Mouse (Mus musculus) MEL (cell line): Measurements from ENCODE around the gene Olfr520. TPM values are rescaled to one million over a fixed set of nuclear protein-coding genes. Genes with fewer than 3 reads are reported as not detected.
"Not testable (repeated sequence)": the region's sequence is repeated elsewhere in the genome, so short reads cannot be mapped to it uniquely, and the experiment has no call there.

Experiments
- DNase-seq: peaks from one replicate; pipeline ENCODE4 v3.0.0; 2011; ENCODE audit warnings: low read depth, low spot score
- H3K27ac ChIP-seq: 2 replicates; pipeline ENCODE4 v1.5.1; 2012; ENCODE audit warnings: low read depth, mild to moderate bottlenecking, control low read depth, low read length, moderate library complexity; ENCODE audit not compliant: control insufficient read depth
- H3K27me3 ChIP-seq, 2 experiments: fragments of 150-350 bp in 1 of 2; sonication (generic) in 1 of 2; 2 replicates each; pipeline ENCODE4 v1.6.1; 2012; ENCODE audit warnings: low read length in 2 of 2, mild to moderate bottlenecking in 2 of 2, improper control_type of control experiment in 1 of 2, moderate library complexity in 1 of 2; ENCODE audit not compliant: insufficient read depth in 2 of 2, control insufficient read depth in 1 of 2
- H3K36me3 ChIP-seq, 2 experiments: 2 replicates each; pipeline ENCODE4 v1.6.1; 2012 to 2014; ENCODE audit warnings: low read length in 2 of 2, improper control_type of control experiment in 1 of 2, inconsistent platforms in 1 of 2, mild to moderate bottlenecking in 1 of 2; ENCODE audit not compliant: insufficient read depth in 2 of 2, control insufficient read depth in 1 of 2
- H3K4me1 ChIP-seq, 2 experiments: fragments of 150-350 bp in 1 of 2; sonication (generic) in 1 of 2; 2 replicates each; pipeline ENCODE4 v1.6.1; 2012; ENCODE audit warnings: low read length in 2 of 2, improper control_type of control experiment in 1 of 2, mild to moderate bottlenecking in 1 of 2; ENCODE audit not compliant: insufficient read depth in 2 of 2, control insufficient read depth in 1 of 2
- H3K4me3 ChIP-seq, 2 experiments: fragments of 150-350 bp in 1 of 2; sonication (generic) in 1 of 2; 2 replicates each; pipeline ENCODE4 v1.5.1; 2012; ENCODE audit warnings: low read depth in 2 of 2, low read length in 2 of 2, mild to moderate bottlenecking in 2 of 2, moderate library complexity in 2 of 2, control low read depth in 1 of 2, improper control_type of control experiment in 1 of 2; ENCODE audit not compliant: control insufficient read depth in 1 of 2, insufficient read depth in 1 of 2
- H3K79me2 ChIP-seq: 2 replicates; pipeline ENCODE4 v1.6.1; 2012; ENCODE audit warnings: mild to moderate bottlenecking, low read length, moderate library complexity; ENCODE audit not compliant: control insufficient read depth, poor library complexity, insufficient read depth
- H3K9ac ChIP-seq: 2 replicates; pipeline ENCODE4 v1.6.1; 2012; ENCODE audit warnings: low read depth, mild to moderate bottlenecking, control low read depth, low read length, moderate library complexity; ENCODE audit not compliant: control insufficient read depth, poor library complexity, severe bottlenecking
- H3K9me3 ChIP-seq: fragments of 150-350 bp; sonication (generic); replicated peaks from 2 replicates; pipeline ENCODE4 v1.6.1; 2012; ENCODE audit warnings: mild to moderate bottlenecking, low read length, improper control_type of control experiment, moderate library complexity; ENCODE audit not compliant: insufficient read depth
- CHD1 ChIP-seq: IDR thresholded peaks from 2 replicates; pipeline ENCODE4 v1.6.1; 2012; ENCODE audit warnings: low read depth, mild to moderate bottlenecking, inconsistent platforms, low read length, improper control_type of control experiment
- CHD2 ChIP-seq: IDR thresholded peaks from 2 replicates; pipeline ENCODE4 v1.6.1; 2011; ENCODE audit warnings: low read length, improper control_type of control experiment
- CTCF ChIP-seq, 3 experiments: IDR thresholded peaks in 2 of 3; conservative IDR thresholded peaks in 1 of 3; 2 replicates each; pipeline ENCODE4 v1.5.1; 2011 to 2012; ENCODE audit warnings: low read length in 3 of 3, low read depth in 2 of 3, mild to moderate bottlenecking in 2 of 3, improper control_type of control experiment in 1 of 3, inconsistent platforms in 1 of 3, mixed read lengths in 1 of 3, moderate library complexity in 1 of 3; ENCODE audit not compliant: control insufficient read depth in 1 of 3, insufficient read depth in 1 of 3, poor library complexity in 1 of 3, severe bottlenecking in 1 of 3
- EP300 ChIP-seq, 2 experiments: IDR thresholded peaks; 2 replicates each; pipeline ENCODE4 v1.6.1; 2011; ENCODE audit warnings: improper control_type of control experiment in 2 of 2, low read length in 2 of 2, low read depth in 1 of 2, mild to moderate bottlenecking in 1 of 2
- GATA1 ChIP-seq: IDR thresholded peaks from 2 replicates; pipeline ENCODE4 v1.6.1; 2011; ENCODE audit warnings: low read depth, low read length, improper control_type of control experiment
- KAT2A ChIP-seq: conservative IDR thresholded peaks from 2 replicates; pipeline ENCODE4 v1.6.1; 2012; ENCODE audit warnings: low read depth, low read length, improper control_type of control experiment, inconsistent platforms
- MAFK ChIP-seq: IDR thresholded peaks from 2 replicates; pipeline ENCODE4 v1.6.1; 2011; ENCODE audit warnings: low read depth, mild to moderate bottlenecking, low read length, improper control_type of control experiment, borderline replicate concordance
- MYC ChIP-seq: IDR thresholded peaks from 2 replicates; pipeline ENCODE4 v1.6.1; 2011; ENCODE audit warnings: low read depth, mild to moderate bottlenecking, low read length, improper control_type of control experiment, moderate library complexity
- POLR2A ChIP-seq, 2 experiments: IDR thresholded peaks; 2 replicates each; pipeline ENCODE4 v1.6.1; 2011 to 2012; ENCODE audit warnings: low read length in 2 of 2, mild to moderate bottlenecking in 2 of 2, control low read depth in 1 of 2, improper control_type of control experiment in 1 of 2, low read depth in 1 of 2, moderate library complexity in 1 of 2; ENCODE audit not compliant: control insufficient read depth in 1 of 2, insufficient read depth in 1 of 2, poor library complexity in 1 of 2
- SIN3A ChIP-seq: IDR thresholded peaks from 2 replicates; pipeline ENCODE4 v1.6.1; 2012; ENCODE audit warnings: low read length, improper control_type of control experiment, inconsistent platforms
- TBP ChIP-seq: IDR thresholded peaks from 2 replicates; pipeline ENCODE4 v1.8.0; 2011; ENCODE audit warnings: low read depth, low read length, improper control_type of control experiment
- TCF12 ChIP-seq: IDR thresholded peaks from 2 replicates; pipeline ENCODE4 v1.6.1; 2014; ENCODE audit warnings: low read depth, mild to moderate bottlenecking, inconsistent platforms, low read length, improper control_type of control experiment, moderate library complexity
- USF2 ChIP-seq, 2 experiments: IDR thresholded peaks; 2 replicates each; pipeline ENCODE4 v1.6.1; 2011 to 2012; ENCODE audit warnings: improper control_type of control experiment in 2 of 2, low read length in 2 of 2, borderline replicate concordance in 1 of 2, inconsistent platforms in 1 of 2, low read depth in 1 of 2, mild to moderate bottlenecking in 1 of 2; ENCODE audit not compliant: insufficient read depth in 1 of 2
- polyA plus RNA-seq, 2 experiments: library from polyadenylated mRNA; stranded (reverse) in 1 of 2; unstranded in 1 of 2; fragments of >175 nt in 1 of 2; fragments of >200 nt in 1 of 2; gene quantifications; 2 replicates each; pipeline versions ENCODE4 v1.2.1 to v1.2.4; 2012; ENCODE audit warnings: low replicate concordance in 2 of 2, low read depth in 1 of 2; ENCODE audit not compliant: insufficient read length in 2 of 2, insufficient read depth in 1 of 2, missing spikeins in 1 of 2
- total RNA-seq: library from RNA; depleted of rRNA; stranded (reverse); fragments of 300-350 nt; gene quantifications from 2 replicates; pipeline ENCODE4 v1.2.3, GENCODE M21; 2012

Olfr520 gene
- total and polyA plus RNA-seq, 3 experiments = not detected

DNA sequence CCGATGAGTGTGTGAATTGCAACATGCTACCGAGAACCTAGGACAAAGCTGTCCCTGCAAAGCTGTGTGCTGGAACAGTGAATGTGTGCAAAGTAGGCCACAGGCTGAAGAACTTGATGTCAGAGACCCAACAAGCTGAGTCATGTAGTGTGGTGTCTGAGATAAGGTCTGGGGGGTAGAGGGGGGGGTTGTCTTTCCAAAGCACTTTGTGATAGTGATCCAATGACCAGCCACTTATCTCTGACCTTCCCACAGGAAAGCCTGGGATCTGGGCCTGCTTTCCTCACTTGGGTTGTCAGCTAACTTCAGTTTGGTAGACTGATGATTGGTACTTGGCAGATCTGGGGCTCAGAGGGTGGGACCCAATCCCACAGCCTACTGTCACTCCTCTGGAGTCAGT, 4.5 kb downstream of the Olfr520 start:
- no peak for TF ChIP-seq POLR2A (IDR thresholded peaks at IDR 0.05; ENCODE audit: control insufficient read depth in 1 of 2, insufficient read depth in 1 of 2, low read depth in 1 of 2, low read length in 2 of 2, poor library complexity in 1 of 2)
- TF ChIP-seq MYC = no peak
- TF ChIP-seq TCF12 = 0 out of 2 replicates have a peak, but pooled peaks have one; percentile 12
- peak; percentile 29; the same call in 1 of the 2 replicates for TF ChIP-seq GATA1
- TF ChIP-seq EP300 (IDR thresholded peaks at IDR 0.05; ENCODE audit: low read depth in 1 of 2, low read length in 2 of 2) = peak in 1 of 2 experiments; percentile 48; a peak in 2 of 4 replicates
- TF ChIP-seq CHD2 = no peak
- TF ChIP-seq KAT2A = no peak
- no peak for TF ChIP-seq TBP
- TF ChIP-seq SIN3A = no peak
- no peak for TF ChIP-seq CHD1
- no peak overlapping the region for H3K27ac ChIP-seq
- peak; percentile 10 for DNase-seq
- H3K9ac ChIP-seq = no peak overlapping the region
- H3K27me3 ChIP-seq = peaks cover 0 to 3% of the 10 kb centered on the region in 2 experiments; a peak in 2 of 4 replicates
- H3K4me3 ChIP-seq = no peak overlapping the region
- 0 out of 4 replicates have a peak, but pooled peaks cover 0 to 3% of the 10 kb centered on the region in 2 experiments for H3K4me1 ChIP-seq
- H3K36me3 ChIP-seq = peaks cover 0 to 2% of the 10 kb centered on the region in 2 experiments; a peak in 2 of 4 replicates
- H3K9me3 ChIP-seq = no peaks in the 10 kb centered on the region
- no peaks in the 10 kb centered on the region for H3K79me2 ChIP-seq

GRCm38 (mm10) chr7:99735491-99735890, 5.4 kb downstream of the Olfr520 start:
- H3K4me1 ChIP-seq, H3K27ac ChIP-seq, H3K4me3 ChIP-seq, DNase-seq, H3K9me3 ChIP-seq, H3K36me3 ChIP-seq, H3K79me2 ChIP-seq, H3K9ac ChIP-seq, H3K27me3 ChIP-seq: not testable (repeated sequence)

DNA sequence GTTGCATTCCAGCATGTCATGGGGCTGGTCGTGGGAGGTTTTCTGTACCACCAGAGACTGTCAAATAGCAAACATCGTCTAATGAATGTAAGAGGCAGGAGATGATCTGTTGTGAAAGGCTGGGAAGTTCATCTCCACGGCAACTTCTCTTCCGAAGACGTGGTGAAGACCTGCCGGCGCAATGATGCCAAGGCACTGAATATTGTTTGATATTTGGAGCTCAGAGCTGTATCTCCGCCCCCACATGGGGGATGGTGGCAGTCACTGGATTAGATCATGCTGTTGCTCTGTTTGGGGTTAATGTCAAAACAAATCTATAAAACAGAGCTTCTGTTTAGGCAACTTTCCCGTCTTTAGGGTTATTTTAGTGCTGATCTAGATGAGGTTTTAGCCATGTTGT, 9.2 kb downstream of the Olfr520 start:
- Histone ChIP-seq H3K4me1 (0 out of 4 replicates have a peak, but pooled peaks cover 0 to 2% of the 10 kb centered on the region in 2 experiments), H3K27ac (no peak overlapping the region), H3K27me3 (peaks cover 0 to 2% of the 10 kb centered on the region in 2 experiments)
- TF ChIP-seq CTCF (IDR thresholded peaks at IDR 0.05 in 2 of 3, conservative IDR thresholded peaks at IDR 0.05 in 1 of 3; ENCODE audit: control insufficient read depth in 1 of 3, insufficient read depth in 1 of 3, low read depth in 2 of 3, low read length in 3 of 3, poor library complexity in 1 of 3, severe bottlenecking in 1 of 3) (no peak), USF2 (IDR thresholded peaks at IDR 0.05; ENCODE audit: borderline replicate concordance in 1 of 2, insufficient read depth in 1 of 2, low read depth in 1 of 2, low read length in 2 of 2) (no peak), MAFK (no peak)
- TF ChIP-seq, all 39 proteins: peak for 0
- Histone ChIP-seq H3K9me3 (no peaks in the 10 kb centered on the region), H3K79me2 (no peaks in the 10 kb centered on the region), H3K36me3 (peaks cover 0 to 2% of the 10 kb centered on the region in 2 experiments; a peak in 2 of 4 replicates), H3K9ac (no peak overlapping the region), H3K4me3 (no peak overlapping the region)
- DNase-seq = no peak
